Mouse (Mus musculus) liver, embryonic 16.5 days (tissue): Measurements from ENCODE around the gene Phf19. TPM values are rescaled to one million over a fixed set of nuclear protein-coding genes. Genes with fewer than 3 reads are reported as not detected.

Source experiments
- ATAC-seq: fragments of 200-750 bp; cut with Nextera tagmentation; 2 replicates; pipeline ENCODE4 v1.8.0; 2017; ENCODE audit warnings: low read depth, mild to moderate bottlenecking, moderate number of reproducible peaks, moderate library complexity
- H3K27ac ChIP-seq: fragments of 300-500 bp; sonication (generic); 2 replicates; pipeline ENCODE4 v1.5.1; 2014; ENCODE audit warnings: mild to moderate bottlenecking, low read length
- H3K27me3 ChIP-seq: fragments of 300-500 bp; sonication (generic); 2 replicates; pipeline ENCODE4 v1.6.1; 2014; ENCODE audit warnings: low read depth, low read length, mixed read lengths; ENCODE audit not compliant: control insufficient read depth, insufficient read depth
- H3K36me3 ChIP-seq: fragments of 300-500 bp; sonication (generic); 2 replicates; pipeline ENCODE4 v1.6.1; 2014; ENCODE audit warnings: mild to moderate bottlenecking; ENCODE audit not compliant: control insufficient read depth, insufficient read depth
- H3K4me1 ChIP-seq: fragments of 300-500 bp; sonication (generic); 2 replicates; pipeline ENCODE4 v1.6.1; 2014; ENCODE audit warnings: low read depth, low read length, mixed read lengths; ENCODE audit not compliant: control insufficient read depth
- H3K4me2 ChIP-seq: fragments of 300-500 bp; sonication (generic); 2 replicates; pipeline ENCODE4 v1.6.1; 2014; ENCODE audit warnings: low read depth, low read length, mixed read lengths
- H3K4me3 ChIP-seq: fragments of 300-500 bp; sonication (generic); 2 replicates; pipeline ENCODE4 v1.5.1; 2014; ENCODE audit warnings: low read depth, mild to moderate bottlenecking, low read length
- H3K9ac ChIP-seq: fragments of 300-500 bp; sonication (generic); 2 replicates; pipeline ENCODE4 v1.6.1; 2014; ENCODE audit warnings: low read depth, low read length
- H3K9me3 ChIP-seq: fragments of 300-500 bp; sonication (generic); replicated peaks from 2 replicates; pipeline ENCODE4 v1.6.1; 2016; ENCODE audit warnings: low read length; ENCODE audit not compliant: control insufficient read depth
- WGBS: fragments of 180-500 bp; shearing (Covaris S2); extraction: QIAGEN DNeasy Blood & Tissue Kit; methylation state at CpG from one replicate; pipeline ENCODE4 v1.1.7; 2014; ENCODE audit not compliant: insufficient replicate concordance; 5-methylcytosine and 5-hydroxymethylcytosine counted together
- polyA plus RNA-seq: library from polyadenylated mRNA; unstranded; fragments of >200 nt; fragmentation: Nextera tagmentation; extraction: Ambion mirVana; gene quantifications from 2 replicates; pipeline ENCODE4 v1.2.1, GENCODE M21; 2015

Gene Phf19
- polyA plus RNA-seq, 1 experiment from 2014 or later, result 1.7 TPM

GRCm38 (mm10) chr2:34896821-34897460, 16.9 kb downstream of the Phf19 start:
- H3K9me3 ChIP-seq, result no peaks in the 10 kb centered on the region
- 69% methylated on average over 17 of the region's 17 CpGs for WGBS

DNA sequence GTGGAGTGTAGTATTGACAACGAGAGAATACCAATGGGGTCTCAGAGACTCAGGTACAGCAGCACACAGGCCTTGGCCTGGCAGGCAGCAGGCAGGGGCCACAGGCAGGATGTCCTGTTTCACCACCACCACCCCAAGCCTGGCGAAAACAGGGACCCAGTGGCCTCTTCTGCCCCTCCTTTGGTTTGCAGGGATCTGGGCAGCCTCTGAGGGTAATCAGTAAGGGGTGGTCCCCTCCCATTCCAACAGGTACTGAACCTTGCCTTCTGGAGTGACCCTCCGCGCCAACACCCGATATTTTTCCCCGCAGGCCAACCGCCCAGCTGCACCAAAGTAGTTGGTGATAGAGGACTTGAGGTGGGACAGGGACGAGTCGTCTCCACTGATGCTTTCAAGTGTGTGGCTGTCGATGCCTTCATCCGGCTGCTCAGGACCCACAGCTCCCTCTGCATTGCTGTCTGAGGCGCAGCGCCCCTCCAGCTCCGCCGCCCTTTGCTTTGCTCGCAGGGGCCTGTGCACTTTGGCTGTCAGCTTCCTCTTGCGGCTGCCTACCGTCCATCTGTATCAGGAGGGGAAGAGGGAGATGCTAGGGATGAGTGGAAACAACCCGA, 18.2 kb downstream of the Phf19 start:
- H3K27ac ChIP-seq, result no peak overlapping the region
- no peaks in the 10 kb centered on the region for H3K36me3 ChIP-seq
- no peak overlapping the region for H3K9ac ChIP-seq
- no peaks in the 10 kb centered on the region; the same call in 1 of the 2 replicates for H3K4me1 ChIP-seq
- H3K4me3 ChIP-seq, result no peak overlapping the region
- no peak overlapping the region for H3K4me2 ChIP-seq
- WGBS, result 79% methylated on average over 19 of the region's 19 CpGs
- no peak for ATAC-seq
- H3K27me3 ChIP-seq, result no peaks in the 10 kb centered on the region
- no peaks in the 10 kb centered on the region for H3K9me3 ChIP-seq

More at GRCm38 (mm10) chr2:34896821-34897460, 16.9 kb downstream of the Phf19 start:
- Histone ChIP-seq H3K36me3 (peaks cover 2% of the 10 kb centered on the region; the same call in 1 of the 2 replicates), H3K4me3 (no peak overlapping the region), H3K4me1 (no peaks in the 10 kb centered on the region; the same call in 1 of the 2 replicates), H3K9ac (no peak overlapping the region), H3K4me2 (no peak overlapping the region), H3K27me3 (no peaks in the 10 kb centered on the region), H3K27ac (no peak overlapping the region)
- no peak for ATAC-seq

DNA sequence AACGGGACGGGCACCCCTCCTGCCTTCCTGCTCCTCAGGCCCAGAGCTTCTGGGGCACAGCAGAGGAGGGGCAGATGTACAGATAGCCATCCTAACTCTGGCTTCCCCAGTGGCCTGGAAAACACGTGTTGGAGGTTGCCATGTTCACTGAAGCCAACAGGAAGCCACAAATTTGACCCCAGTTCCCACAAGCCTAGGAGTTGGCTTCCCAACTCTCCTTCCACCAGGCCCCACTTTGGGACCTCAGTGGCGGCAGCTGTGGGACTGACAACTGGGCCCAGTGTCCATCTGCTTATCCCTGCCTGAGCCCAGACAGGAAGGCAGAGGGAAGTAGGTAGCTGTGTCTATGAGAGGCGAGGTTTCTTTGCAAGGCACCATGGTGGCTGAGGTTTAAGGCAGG, 19.9 kb downstream of the Phf19 start:
- 41% methylated on average over 5 of the region's 5 CpGs for WGBS
- no peak overlapping the region for H3K4me2 ChIP-seq
- H3K36me3 ChIP-seq, result no peaks in the 10 kb centered on the region
- no peak overlapping the region for H3K4me3 ChIP-seq
- H3K27ac ChIP-seq, result no peak overlapping the region
- H3K27me3 ChIP-seq, result no peaks in the 10 kb centered on the region
- ATAC-seq, result no peak
- H3K4me1 ChIP-seq, result no peaks in the 10 kb centered on the region; the same call in 1 of the 2 replicates
- H3K9me3 ChIP-seq, result no peaks in the 10 kb centered on the region
- H3K9ac ChIP-seq, result no peak overlapping the region

DNA sequence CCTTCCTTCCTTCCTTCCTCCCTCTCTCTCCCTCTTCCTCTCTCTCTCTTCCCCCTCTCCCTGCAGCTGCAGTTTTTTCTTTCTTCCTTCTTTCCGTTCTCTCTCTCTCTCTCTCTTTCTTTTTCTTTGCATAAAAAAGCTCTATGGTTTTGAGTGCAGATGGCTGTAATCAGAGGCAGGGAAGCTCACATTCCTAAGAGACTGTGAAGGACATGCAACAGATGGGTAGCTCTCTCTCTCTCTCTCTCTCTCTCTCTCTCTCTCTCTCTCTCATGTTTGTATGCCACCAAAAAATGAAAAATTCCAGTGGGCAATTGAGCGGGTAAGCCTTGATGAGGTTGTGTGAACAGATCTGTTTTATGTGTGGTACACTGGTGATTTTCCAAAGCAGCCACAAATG, 29.6 kb downstream of the Phf19 start:
- ATAC-seq, result no peak
- Histone ChIP-seq H3K4me1 (0 out of 2 replicates have a peak, but pooled peaks cover 2% of the 10 kb centered on the region), H3K4me3 (no peak overlapping the region), H3K27me3 (no peaks in the 10 kb centered on the region), H3K9me3 (no peaks in the 10 kb centered on the region), H3K4me2 (no peak overlapping the region), H3K27ac (no peak overlapping the region), H3K36me3 (no peaks in the 10 kb centered on the region), H3K9ac (no peak overlapping the region)
- 60% methylated on average over 2 of the region's 2 CpGs for WGBS

GRCm38 (mm10) chr2:34883190-34883589, 30.6 kb downstream of the Phf19 start:
- peak; percentile 94 for ATAC-seq
- no peak overlapping the region for H3K4me3 ChIP-seq
- H3K36me3 ChIP-seq, result no peaks in the 10 kb centered on the region
- H3K4me2 ChIP-seq, result no peak overlapping the region
- H3K9ac ChIP-seq, result no peak overlapping the region
- no peaks in the 10 kb centered on the region for H3K27me3 ChIP-seq
- 0 out of 2 replicates have a peak, but pooled peaks cover 2% of the 10 kb centered on the region for H3K4me1 ChIP-seq
- WGBS, result 44% methylated on average over 5 of the region's 5 CpGs
- peak overlapping the region; percentile 60; the same call in 1 of the 2 replicates for H3K27ac ChIP-seq
- H3K9me3 ChIP-seq, result no peaks in the 10 kb centered on the region

DNA sequence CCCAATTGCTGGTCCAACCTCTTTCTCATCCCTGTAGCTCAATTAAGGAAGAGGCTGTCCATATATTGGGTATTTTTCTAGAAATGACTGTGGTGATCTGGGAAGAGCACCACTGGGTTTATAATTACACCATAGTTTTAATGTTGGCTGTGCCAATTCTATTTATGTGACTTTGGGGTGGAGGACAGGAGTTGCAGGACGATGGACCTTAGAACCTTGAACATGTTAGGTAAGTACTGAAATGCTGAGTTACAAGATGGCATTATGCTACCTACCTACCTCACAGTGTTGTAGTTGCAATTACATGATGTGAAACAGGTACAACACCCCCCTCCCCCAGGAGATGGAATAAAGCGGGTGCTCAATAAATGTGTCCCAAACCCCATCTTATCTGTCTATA, 31.1 kb downstream of the Phf19 start:
- 75% methylated on average over 2 of the region's 2 CpGs for WGBS
- H3K36me3 ChIP-seq, result no peaks in the 10 kb centered on the region
- H3K4me3 ChIP-seq, result no peak overlapping the region
- no peaks in the 10 kb centered on the region for H3K9me3 ChIP-seq
- H3K9ac ChIP-seq, result no peak overlapping the region
- 0 out of 2 replicates have a peak, but pooled peaks cover 2% of the 10 kb centered on the region for H3K4me1 ChIP-seq
- ATAC-seq, result no peak
- H3K27me3 ChIP-seq, result no peaks in the 10 kb centered on the region
- H3K4me2 ChIP-seq, result no peak overlapping the region
- no peak overlapping the region for H3K27ac ChIP-seq

DNA sequence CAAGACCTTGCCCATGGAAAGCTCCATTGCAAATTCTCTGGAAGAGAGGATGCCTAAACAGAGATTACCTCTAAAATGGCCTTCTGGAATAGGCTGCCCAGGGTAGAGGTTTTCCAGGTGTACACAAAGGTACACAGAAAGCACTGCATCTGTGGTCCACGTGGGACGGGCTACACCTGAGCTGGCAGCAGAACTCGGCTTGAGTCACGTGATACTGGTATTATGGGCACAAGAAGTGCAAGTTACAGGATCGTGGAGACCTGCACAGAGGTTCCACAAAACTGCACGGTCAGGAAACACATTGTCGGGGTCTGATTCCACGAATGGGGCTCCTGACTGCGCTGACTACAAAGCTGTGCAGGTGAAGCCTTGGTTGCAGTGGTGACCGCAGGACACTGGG, 33.8 kb downstream of the Phf19 start:
- no peaks in the 10 kb centered on the region for H3K36me3 ChIP-seq
- no peak for ATAC-seq
- 66% methylated on average over 10 of the region's 10 CpGs for WGBS
- H3K4me1 ChIP-seq, result 0 out of 2 replicates have a peak, but pooled peaks cover 2% of the 10 kb centered on the region
- H3K4me2 ChIP-seq, result no peak overlapping the region
- H3K9me3 ChIP-seq, result no peaks in the 10 kb centered on the region
- no peak overlapping the region for H3K9ac ChIP-seq
- no peak overlapping the region for H3K4me3 ChIP-seq
- no peak overlapping the region for H3K27ac ChIP-seq
- H3K27me3 ChIP-seq, result peaks cover 2% of the 10 kb centered on the region

DNA sequence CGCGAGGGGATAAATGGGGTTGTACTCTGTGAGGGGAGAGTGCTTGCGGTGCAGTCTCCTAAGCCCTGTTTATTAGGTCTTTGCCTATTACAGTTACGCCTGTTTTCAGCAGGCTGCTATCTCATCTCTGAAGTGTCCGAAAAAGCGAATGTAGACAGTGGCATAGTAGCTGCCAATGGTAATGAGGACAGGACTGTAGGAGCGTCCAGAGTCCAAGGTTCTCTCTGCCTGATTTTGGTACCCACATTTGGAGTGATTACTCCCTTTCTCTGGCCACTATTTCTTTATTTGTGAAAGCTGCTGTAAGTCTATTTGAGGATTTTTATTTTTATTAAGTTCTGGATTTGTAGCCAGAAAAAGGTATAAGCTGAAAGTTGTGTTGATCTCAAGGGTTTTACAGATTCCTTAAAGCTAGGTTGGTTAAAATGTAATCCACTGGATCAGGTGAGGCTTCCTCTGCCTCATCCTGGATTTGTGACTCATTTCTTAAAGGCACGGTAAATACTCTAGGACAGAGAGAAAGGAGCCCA, 38.9 kb downstream of the Phf19 start, which contains the start of gene Psmd5:
Gene Psmd5, minus strand, starts transcription at position 153 of the 530 bp plus-strand sequence.
- Histone ChIP-seq H3K4me1 (peaks cover 6% of the 10 kb centered on the region), H3K9me3 (no peaks in the 10 kb centered on the region), H3K4me2 (peak within 1 kb of the TSS; percentile 32), H3K27ac (peak within 1 kb of the TSS; percentile 65), H3K27me3 (peaks cover 13% of the 10 kb centered on the region), H3K4me3 (peak within 1 kb of the TSS; percentile 57), H3K36me3 (no peaks in the 10 kb centered on the region), H3K9ac (peak within 1 kb of the TSS; percentile 51)
- 20% methylated on average over 8 of the region's 8 CpGs for WGBS
- no peak for ATAC-seq

DNA sequence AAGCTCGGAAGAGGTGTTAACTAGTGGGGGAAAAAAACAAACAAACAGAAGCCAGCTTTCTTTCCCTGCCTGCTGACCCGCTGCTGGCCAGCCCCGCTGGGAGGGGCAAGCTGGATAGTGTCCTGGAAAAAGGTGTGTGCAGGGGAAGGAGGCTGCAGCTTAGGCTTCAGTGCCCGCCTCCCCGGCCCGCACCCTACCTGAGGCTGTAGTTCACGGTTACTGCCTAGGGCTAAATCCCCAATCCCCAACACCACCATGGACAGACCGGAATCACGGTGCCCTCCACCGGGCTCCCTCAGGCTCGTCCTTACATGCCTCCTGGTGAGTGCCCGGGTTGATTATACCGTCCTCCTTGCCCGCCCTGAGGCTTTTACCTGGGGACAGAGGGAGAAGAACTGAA, 39.6 kb downstream of the Phf19 start, which contains the start of gene Cutal:
Gene Cutal, plus strand, starts transcription at position 126 of the 400 bp plus-strand sequence.
- Histone ChIP-seq H3K4me2 (peak within 1 kb of the TSS; percentile 32), H3K27me3 (peaks cover 13% of the 10 kb centered on the region), H3K9me3 (no peaks in the 10 kb centered on the region), H3K27ac (peak within 1 kb of the TSS; percentile 65), H3K36me3 (no peaks in the 10 kb centered on the region), H3K9ac (peak within 1 kb of the TSS; percentile 51), H3K4me1 (peaks cover 13% of the 10 kb centered on the region), H3K4me3 (peak within 1 kb of the TSS; percentile 57)
- no peak for ATAC-seq
- WGBS, result 15% methylated on average over 14 of the region's 14 CpGs
